Mouse (Mus musculus) intestine, embryonic 14.5 days (tissue): ENCODE measurements around the gene Vps53. TPM values are rescaled to one million over a fixed set of nuclear protein-coding genes. Genes with fewer than 3 reads are reported as not detected.
A peak's percentile ranks its signal among the peaks of the same experiment; 100 is the strongest.

ENCODE experiments used
- ATAC-seq: fragments of 200-750 bp; cut with Nextera tagmentation; replicated peaks from 2 replicates; pipeline ENCODE4 v1.8.0; 2017; ENCODE audit warnings: low read depth, moderate number of reproducible peaks, moderate TSS enrichment, moderate library complexity; ENCODE audit not compliant: low FRiP score, low TSS enrichment
- DNase-seq: peaks from one replicate; pipeline ENCODE4 v3.0.0-alpha.2; 2018; ENCODE audit warnings: low spot score
- H3K27ac ChIP-seq: fragments of 300-500 bp; sonication (generic); 2 replicates; pipeline ENCODE4 v1.5.1; 2014; ENCODE audit warnings: low read depth, mild to moderate bottlenecking, control low read depth
- H3K27me3 ChIP-seq: fragments of 300-500 bp; sonication (generic); replicated peaks from 2 replicates; pipeline ENCODE4 v1.6.1; 2014; ENCODE audit warnings: low read length, control low read depth; ENCODE audit not compliant: control insufficient read depth, insufficient read depth
- H3K36me3 ChIP-seq: fragments of 300-500 bp; sonication (generic); 2 replicates; pipeline ENCODE4 v1.6.1; 2014; ENCODE audit warnings: low read length, control low read depth; ENCODE audit not compliant: control insufficient read depth, insufficient read depth
- H3K4me1 ChIP-seq: fragments of 300-500 bp; sonication (generic); replicated peaks from 2 replicates; pipeline ENCODE4 v1.6.1; 2014; ENCODE audit warnings: low read length, control low read depth, mixed read lengths; ENCODE audit not compliant: control insufficient read depth, insufficient read depth
- H3K4me2 ChIP-seq: fragments of 300-500 bp; sonication (generic); 2 replicates; pipeline ENCODE4 v1.6.1; 2014; ENCODE audit warnings: low read length
- H3K4me3 ChIP-seq: fragments of 300-500 bp; sonication (generic); 2 replicates; pipeline ENCODE4 v1.5.1; 2014; ENCODE audit warnings: low read depth, low read length, control low read depth, mixed read lengths
- H3K9ac ChIP-seq: fragments of 300-500 bp; sonication (generic); 2 replicates; pipeline ENCODE4 v1.6.1; 2014; ENCODE audit warnings: mild to moderate bottlenecking, low read length
- H3K9me3 ChIP-seq: fragments of 300-500 bp; sonication (generic); 2 replicates; pipeline ENCODE4 v1.6.1; 2016; ENCODE audit warnings: low read length, control low read depth; ENCODE audit not compliant: control insufficient read depth
- WGBS: fragments of 180-500 bp; shearing (Covaris S2); extraction: QIAGEN DNeasy Blood & Tissue Kit; methylation state at CpG from one replicate; pipeline ENCODE4 v1.1.7; 2014; 5-methylcytosine and 5-hydroxymethylcytosine counted together
- polyA plus RNA-seq: library from polyadenylated mRNA; unstranded; fragments of >200 nt; fragmentation: Nextera tagmentation; extraction: Ambion mirVana; gene quantifications from 2 replicates; pipeline ENCODE4 v1.2.1, GENCODE M21; 2014

Vps53 gene
- polyA plus RNA-seq, 1 experiment from 2014 or later, result 42.5 TPM

DNA sequence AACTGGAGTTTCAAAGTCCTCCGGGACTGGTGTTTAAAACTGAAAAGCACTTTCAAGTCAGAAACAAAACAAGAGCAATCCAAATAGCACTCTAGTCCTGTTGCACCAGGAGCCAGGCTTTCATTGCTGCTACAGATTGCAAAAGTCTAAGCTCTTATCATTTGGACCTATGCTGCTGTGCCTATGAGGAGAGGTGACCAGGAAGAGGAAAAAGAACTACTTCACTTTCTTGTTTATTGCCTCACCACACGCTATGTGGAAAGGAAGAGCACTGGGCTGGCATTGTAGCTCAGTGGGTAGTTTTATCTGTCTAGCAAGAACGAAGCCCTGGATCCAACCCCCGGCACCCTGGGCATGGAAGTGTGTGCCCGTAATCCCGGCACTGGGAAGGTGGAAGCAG lies 146.1 kb downstream of the Vps53 start:
- H3K9ac ChIP-seq, result no peak overlapping the region
- no peaks in the 10 kb centered on the region for H3K4me1 ChIP-seq
- no peak overlapping the region for H3K4me2 ChIP-seq
- ATAC-seq (no peak), DNase-seq (no peak)
- no peak overlapping the region for H3K27ac ChIP-seq
- H3K27me3 ChIP-seq, result no peaks in the 10 kb centered on the region
- H3K9me3 ChIP-seq, result no peaks in the 10 kb centered on the region
- WGBS, result 82% methylated on average over 6 of the region's 6 CpGs
- no peak overlapping the region for H3K4me3 ChIP-seq
- no peaks in the 10 kb centered on the region for H3K36me3 ChIP-seq

DNA sequence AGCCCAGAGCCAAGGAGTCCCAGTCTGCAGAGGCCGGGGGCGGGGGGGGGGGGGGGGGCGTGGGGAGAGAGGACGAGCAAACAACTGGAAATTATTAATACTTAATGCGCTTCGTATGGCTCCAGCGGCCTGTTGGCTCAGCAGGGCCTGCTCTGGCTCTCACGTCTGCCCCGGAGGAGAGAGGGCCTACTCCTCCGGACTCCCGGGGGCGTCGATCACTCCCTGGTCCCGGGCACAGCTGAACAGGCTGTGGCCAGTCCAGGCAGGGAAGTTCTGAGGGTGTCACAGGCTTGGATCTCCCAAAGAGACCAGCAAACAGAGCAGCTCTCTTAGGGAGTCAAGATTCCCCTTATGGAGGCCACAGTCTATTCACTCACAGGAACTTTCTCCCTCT lies 151.4 kb downstream of the Vps53 start:
- H3K9me3 ChIP-seq, result no peaks in the 10 kb centered on the region
- H3K4me1 ChIP-seq, result peaks cover 19% of the 10 kb centered on the region
- H3K4me2 ChIP-seq, result peak overlapping the region; percentile 71
- WGBS, result 1% methylated on average over 13 of the region's 14 CpGs
- DNase-seq (peak; percentile 83), ATAC-seq (peak; percentile 29; the same call in 1 of the 2 replicates)
- H3K27ac ChIP-seq, result peak overlapping the region; percentile 58
- H3K27me3 ChIP-seq, result no peaks in the 10 kb centered on the region
- H3K9ac ChIP-seq, result peak overlapping the region; percentile 83
- H3K4me3 ChIP-seq, result peak overlapping the region; percentile 83
- H3K36me3 ChIP-seq, result peaks cover 12% of the 10 kb centered on the region

DNA sequence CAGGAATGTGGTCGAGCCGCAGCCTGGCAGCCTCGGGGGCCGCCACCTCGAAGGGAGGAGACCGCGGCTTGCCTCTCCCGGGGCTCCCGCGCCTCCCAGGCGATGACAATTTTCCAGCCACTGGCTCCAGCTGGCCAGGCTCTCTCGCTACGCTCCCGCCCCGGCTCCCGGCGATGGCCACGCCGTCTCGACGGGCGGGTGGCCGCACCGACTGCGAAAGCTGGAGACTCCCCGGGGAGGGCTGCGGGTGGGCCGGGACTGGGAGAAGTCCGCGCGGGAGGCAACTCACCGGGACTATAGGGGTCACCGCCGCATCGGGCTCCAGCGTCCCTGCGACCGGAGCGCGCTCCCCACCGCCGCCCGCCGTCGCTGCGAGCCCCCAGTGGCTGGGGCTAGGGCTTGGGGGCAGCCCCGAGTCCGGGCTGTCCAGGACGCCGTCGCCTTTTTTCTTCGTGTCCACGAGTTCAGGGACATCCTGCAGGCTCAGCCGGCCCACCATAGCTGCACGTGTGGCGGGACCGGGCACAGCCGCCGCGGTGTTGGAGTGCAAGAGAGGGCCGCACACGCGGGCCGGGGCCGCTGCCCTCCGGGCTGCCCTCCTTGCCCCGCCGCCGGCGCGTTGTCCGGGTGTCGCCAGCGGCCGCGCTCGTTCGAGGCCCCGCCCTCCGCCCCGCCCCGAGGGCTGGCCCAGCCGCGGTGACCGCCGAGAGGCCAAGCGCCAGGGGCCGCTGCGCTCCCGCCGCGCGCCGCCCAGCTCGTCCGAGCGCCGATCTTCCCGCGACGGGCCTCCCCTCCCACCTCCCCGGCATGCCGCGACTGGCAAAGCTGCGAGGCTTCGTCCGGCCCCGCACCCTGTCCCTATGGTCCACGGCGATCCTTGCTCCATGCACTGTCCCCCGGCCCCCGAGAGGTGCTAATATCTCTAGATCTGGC lies 152.0 kb downstream of the Vps53 start, which contains the start of gene Rflnb:
TSS of gene Rflnb (minus strand) at position 644 of the 933 bp plus-strand sequence.
- Histone ChIP-seq H3K4me3 (peak within 1 kb of the TSS; percentile 83), H3K4me2 (peak within 1 kb of the TSS; percentile 71), H3K27ac (peak within 1 kb of the TSS; percentile 58), H3K4me1 (peaks cover 19% of the 10 kb centered on the region), H3K36me3 (peaks cover 18% of the 10 kb centered on the region), H3K9me3 (no peaks in the 10 kb centered on the region), H3K27me3 (no peaks in the 10 kb centered on the region), H3K9ac (peak within 1 kb of the TSS; percentile 83)
- DNase-seq (peak; percentile 90), ATAC-seq (peak; percentile 92)
- WGBS, result 0% methylated on average over 97 of the region's 112 CpGs

DNA sequence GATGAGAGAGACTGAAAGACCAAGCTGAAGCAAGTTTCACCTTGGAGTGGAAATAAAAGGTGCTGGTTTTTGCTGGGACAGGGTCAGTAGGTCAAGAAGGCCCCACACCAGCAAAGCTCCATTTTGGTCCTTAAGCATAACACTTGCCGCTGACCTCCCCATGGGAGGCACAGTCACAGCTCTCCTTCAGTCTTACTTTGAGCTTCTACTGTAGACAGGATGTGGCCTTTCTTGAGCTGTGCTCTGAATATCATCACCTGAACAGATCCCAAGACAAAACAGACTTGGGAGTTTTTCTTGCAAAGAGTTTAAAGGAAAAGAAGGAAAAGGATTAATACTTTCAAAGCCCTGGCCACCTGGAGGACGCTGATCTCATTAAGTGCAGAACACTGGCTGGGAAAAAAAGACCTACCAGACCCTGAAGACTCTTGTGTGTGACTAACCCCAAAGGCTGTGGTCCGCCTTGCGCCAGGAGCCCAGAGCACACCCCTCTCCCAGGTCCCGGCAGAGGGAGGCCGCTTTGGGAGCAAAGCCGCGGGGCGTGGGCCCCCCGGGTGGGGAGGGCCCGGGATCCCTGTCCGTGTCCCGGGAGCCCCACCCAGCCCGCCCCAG lies 152.8 kb downstream of the Vps53 start:
- Histone ChIP-seq H3K27ac (peak overlapping the region; percentile 58), H3K9ac (peak overlapping the region; percentile 83), H3K4me3 (peak overlapping the region; percentile 83), H3K27me3 (no peaks in the 10 kb centered on the region), H3K9me3 (no peaks in the 10 kb centered on the region), H3K4me1 (peaks cover 19% of the 10 kb centered on the region), H3K4me2 (peak overlapping the region; percentile 71), H3K36me3 (peaks cover 24% of the 10 kb centered on the region)
- ATAC-seq (peak; percentile 24), DNase-seq (no peak)
- WGBS, result 5% methylated on average over 14 of the region's 14 CpGs

DNA sequence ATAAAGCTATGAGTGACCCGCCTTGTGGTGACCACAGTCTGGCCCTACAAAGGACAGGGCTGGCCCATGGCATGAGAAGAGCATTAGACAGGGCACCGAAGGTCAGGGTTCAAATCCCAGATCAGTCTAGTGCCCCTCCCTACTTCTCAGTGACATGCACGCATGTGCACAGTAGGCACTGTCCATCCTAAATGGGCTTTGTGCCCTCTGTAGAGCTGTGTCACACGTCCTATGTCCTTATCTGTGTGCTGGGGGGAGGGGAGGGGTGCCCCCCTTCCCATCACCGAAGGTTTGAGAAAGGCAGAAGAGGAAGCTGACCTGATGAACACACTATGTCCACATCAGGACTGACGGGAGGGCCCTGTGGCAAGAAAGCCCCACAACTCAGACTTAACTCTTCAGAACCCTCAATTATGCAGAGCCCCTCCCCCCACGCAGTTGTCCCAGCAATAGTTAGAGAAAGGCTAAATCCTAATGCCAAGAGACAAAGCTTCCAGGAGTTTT lies 154.3 kb downstream of the Vps53 start:
- H3K27me3 ChIP-seq, result no peaks in the 10 kb centered on the region
- no peak overlapping the region for H3K9ac ChIP-seq
- peak overlapping the region; percentile 71 for H3K4me2 ChIP-seq
- no peak for DNase-seq
- no peaks in the 10 kb centered on the region for H3K9me3 ChIP-seq
- no peak overlapping the region for H3K27ac ChIP-seq
- H3K36me3 ChIP-seq, result peaks cover 25% of the 10 kb centered on the region
- ATAC-seq, result no peak
- no peak overlapping the region for H3K4me3 ChIP-seq
- peaks cover 19% of the 10 kb centered on the region for H3K4me1 ChIP-seq
- WGBS, result 78% methylated on average over 7 of the region's 7 CpGs

DNA sequence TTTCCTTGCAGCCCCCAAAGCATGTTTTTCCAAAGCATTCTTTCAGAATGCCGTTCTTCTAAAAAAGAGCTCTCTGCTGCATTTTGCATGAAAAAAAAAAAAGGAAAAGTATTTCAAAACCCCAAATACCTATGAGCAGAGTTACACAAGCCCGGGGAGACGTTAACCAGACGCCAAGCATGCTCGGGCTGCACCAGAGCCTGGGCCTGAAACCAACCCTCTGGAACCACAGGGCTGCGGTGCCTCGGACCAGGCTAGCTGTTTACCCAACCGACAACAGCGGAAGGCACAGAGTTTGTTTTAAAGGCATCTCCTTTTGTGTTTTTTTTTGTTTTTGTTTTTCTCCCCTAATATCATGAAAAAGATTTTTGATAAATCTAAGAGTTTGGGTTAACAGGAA lies 158.5 kb downstream of the Vps53 start:
- Histone ChIP-seq H3K4me3 (no peak overlapping the region), H3K27ac (no peak overlapping the region), H3K27me3 (no peaks in the 10 kb centered on the region), H3K36me3 (peaks cover 38% of the 10 kb centered on the region), H3K4me1 (peaks cover 9% of the 10 kb centered on the region), H3K9ac (no peak overlapping the region), H3K9me3 (no peaks in the 10 kb centered on the region), H3K4me2 (no peak overlapping the region)
- WGBS, result 47% methylated on average over 9 of the region's 9 CpGs
- no peak for ATAC-seq
- DNase-seq, result no peak

DNA sequence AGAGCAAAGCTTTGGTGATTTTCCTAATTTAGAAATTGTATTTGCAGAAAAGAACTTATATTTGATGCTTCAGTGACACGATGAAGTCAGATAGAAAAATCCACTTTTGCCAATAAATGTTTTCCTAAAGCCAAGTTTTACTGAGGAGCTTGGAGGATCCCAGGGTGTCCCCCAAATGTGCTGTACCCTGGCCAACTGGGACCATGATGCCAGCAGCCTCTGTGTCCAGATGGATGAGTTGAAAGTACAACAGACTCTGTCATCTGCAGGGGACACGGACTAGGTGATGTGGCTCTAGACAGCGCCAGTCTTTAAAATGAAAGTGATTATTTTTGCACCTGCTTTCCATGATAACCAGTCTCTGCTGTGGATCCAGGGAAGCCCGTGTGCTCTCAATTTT lies 159.6 kb downstream of the Vps53 start:
- WGBS, result 88% methylated on average over 4 of the region's 4 CpGs
- no peak for ATAC-seq

DNA sequence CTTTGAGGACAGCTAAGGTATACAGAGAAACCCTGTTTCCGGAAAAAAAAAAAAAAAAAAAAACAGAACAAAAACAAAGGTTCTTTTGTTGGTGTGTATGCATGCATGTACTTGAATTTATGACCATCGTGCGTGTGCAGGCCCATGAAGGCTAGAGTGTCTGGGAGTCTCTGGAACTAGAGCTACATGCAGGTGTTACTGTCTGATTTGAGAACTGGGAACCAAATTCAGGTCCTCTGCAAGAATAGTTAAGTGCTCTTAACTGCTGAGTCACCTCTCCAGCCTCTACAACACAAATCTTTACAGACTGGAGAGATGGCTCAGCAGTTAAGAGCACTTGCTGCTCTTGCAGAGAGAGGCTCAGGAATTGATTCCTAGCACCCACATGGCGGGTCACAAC lies 163.6 kb downstream of the Vps53 start:
- Histone ChIP-seq H3K36me3 (peaks cover 14% of the 10 kb centered on the region; the same call in 1 of the 2 replicates), H3K27me3 (no peaks in the 10 kb centered on the region), H3K4me2 (no peak overlapping the region), H3K9ac (no peak overlapping the region), H3K27ac (no peak overlapping the region), H3K4me3 (no peak overlapping the region), H3K9me3 (no peaks in the 10 kb centered on the region), H3K4me1 (peaks cover 4% of the 10 kb centered on the region; the same call in 1 of the 2 replicates)
- WGBS, result 82% methylated on average over 4 of the region's 4 CpGs
- ATAC-seq (no peak), DNase-seq (no peak)

More for the DNA sequence above, 159.6 kb downstream of the Vps53 start:
- no peak overlapping the region for H3K9ac ChIP-seq
- H3K36me3 ChIP-seq, result peaks cover 38% of the 10 kb centered on the region
- no peak overlapping the region for H3K4me3 ChIP-seq
- H3K9me3 ChIP-seq, result no peaks in the 10 kb centered on the region
- no peak for DNase-seq
- H3K27me3 ChIP-seq, result no peaks in the 10 kb centered on the region
- H3K4me1 ChIP-seq, result 0 out of 2 replicates have a peak, but pooled peaks cover 4% of the 10 kb centered on the region
- H3K27ac ChIP-seq, result no peak overlapping the region
- no peak overlapping the region for H3K4me2 ChIP-seq
